ENCODE assay signal across 8 mouse cellular contexts in genomic region chr15:100923476-100923875, GRCm38 (mm10). TPM values are rescaled to one million over a fixed set of nuclear protein-coding genes. Genes with fewer than 3 reads are reported as not detected.
DNase-seq lines count a peak whose midpoint lies in the region; ATAC-seq and TF ChIP-seq lines count a peak whose summit lies in the region.

No protein-coding gene starts in this region.

- H3K27me3 ChIP-seq in kidney, postnatal 0 days (ENCODE audit: insufficient read depth, low read length) = no peaks in the 10 kb centered on the region
- no peaks in the 10 kb centered on the region for H3K27me3 ChIP-seq in limb, embryonic 15.5 days

- H3K4me3 ChIP-seq in kidney, postnatal 0 days (replicated peaks; ENCODE audit: low read depth, low read length) = no peak overlapping the region
- H3K4me3 ChIP-seq in limb, embryonic 15.5 days = peak overlapping the region; percentile 7; the same call in 1 of the 2 replicates

- intact Hi-C loops in gastrocnemius, postnatal 14 days (cut with DNase I; ENCODE audit: low total_unique reads) = no loop called here

- no peak overlapping the region for H3K27ac ChIP-seq in kidney, postnatal 0 days
- H3K27ac ChIP-seq in limb, embryonic 15.5 days = no peak overlapping the region

- peak; percentile 13 for DNase-seq in gastrocnemius, adult 18-20 months (ENCODE audit: low spot score)
- no peak for DNase-seq in gastrocnemius, adult 8-10 months (ENCODE audit: low spot score in 2 of 2)
- peak; percentile 79 to 82 for DNase-seq in cerebellum, postnatal 14 days
- peak; percentile 51 for DNase-seq in gastrocnemius, postnatal 14 days
- peak; percentile 72 for DNase-seq in kidney, postnatal 0 days (ENCODE audit: low spot score)
- DNase-seq in right cerebral cortex, adult 18-20 months = peak; percentile 93

- H3K4me2 ChIP-seq in kidney, postnatal 0 days (ENCODE audit: low read length) = peak overlapping the region; percentile 41; the same call in 1 of the 2 replicates
- H3K4me2 ChIP-seq in limb, embryonic 15.5 days = peak overlapping the region; percentile 29; the same call in 1 of the 2 replicates

- 0 out of 2 replicates have a peak, but pooled peaks cover 9% of the 10 kb centered on the region for H3K4me1 ChIP-seq in kidney, postnatal 0 days (replicated peaks; ENCODE audit: insufficient read depth, low read length)
- H3K4me1 ChIP-seq in limb, embryonic 15.5 days = peaks cover 12% of the 10 kb centered on the region

- no peaks in the 10 kb centered on the region for H3K36me3 ChIP-seq in kidney, postnatal 0 days (ENCODE audit: insufficient read depth, low read length)
- no peaks in the 10 kb centered on the region for H3K36me3 ChIP-seq in limb, embryonic 15.5 days

- 0 out of 2 replicates have a peak overlapping the region, but pooled peaks have one; percentile 18 for H3K9ac ChIP-seq in kidney, postnatal 0 days (ENCODE audit: low read depth, low read length)
- no peak overlapping the region for H3K9ac ChIP-seq in limb, embryonic 15.5 days

- peak; percentile 36; the same call in 1 of the 2 replicates for ATAC-seq in kidney, postnatal 0 days (replicated peaks; ENCODE audit: low FRiP score, low read depth)
- no peak for ATAC-seq in limb, embryonic 15.5 days (ENCODE audit: insufficient number of reproducible peaks, low FRiP score, low TSS enrichment, low read depth)
- ATAC-seq in activated CD4-positive, CD25-positive, alpha-beta regulatory T cell, adult 4 months = no peak

- WGBS in kidney, postnatal 0 days = 13% methylated on average over 19 of the region's 19 CpGs
- 17% methylated on average over 19 of the region's 19 CpGs for WGBS in limb, embryonic 15.5 days

- H3K9me3 ChIP-seq in kidney, postnatal 0 days (replicated peaks; ENCODE audit: low read length) = no peaks in the 10 kb centered on the region
- H3K9me3 ChIP-seq in limb, embryonic 15.5 days = no peaks in the 10 kb centered on the region

- TF ChIP-seq CTCF in kidney, postnatal 0 days (IDR thresholded peaks at IDR 0.05; ENCODE audit: low read depth) = no peak

RNA-seq across cellular contexts. Expression of gene Scn8a, which starts 53.8 kb away (rescaled TPM):
- total RNA-seq in gastrocnemius, adult 18-20 months (2021) = under 1 TPM; 0.07 to 0.37 TPM
- total RNA-seq in gastrocnemius, adult 8-10 months (2022) = under 1 TPM in 3 of 4 experiments, not detected in 1; 0.12 to 0.22 (median 0.20) TPM
- under 1 TPM; 0.37 to 1.00 TPM for total RNA-seq in gastrocnemius, postnatal 14 days (2021)
- 5.9 and 8.3 TPM in 2 replicates for polyA plus RNA-seq in kidney, postnatal 0 days (2015; fragmentation: Nextera tagmentation; extraction: Ambion mirVana)
- 1.3 and 3.1 TPM in 2 replicates for polyA plus RNA-seq in limb, embryonic 15.5 days (2015; fragmentation: Nextera tagmentation; extraction: Ambion mirVana)
- polyA plus RNA-seq in activated CD4-positive, CD25-positive, alpha-beta regulatory T cell, adult 4 months (2017; shearing (Covaris generic)) = 1 to 10 TPM in 1 of 2 experiments, under 1 TPM in 1; 0.52 to 2.2 TPM

Comparison
In these comparisons a context has a peak if more than half of its experiments do, and no peak if none do; other contexts are left out.
1. DNase-seq: peak in gastrocnemius, adult 18-20 months (single experiment), cerebellum, postnatal 14 days (2 of 2), gastrocnemius, postnatal 14 days (single experiment), kidney, postnatal 0 days (single experiment) and right cerebral cortex, adult 18-20 months (single experiment); none in gastrocnemius, adult 8-10 months (0 of 2).